Mouse (Mus musculus) liver, embryonic 12.5 days (tissue): ENCODE results near the gene Steap4. TPM values are rescaled to one million over a fixed set of nuclear protein-coding genes. Genes with fewer than 3 reads are reported as not detected.
"Not testable (repeated sequence)": the region's sequence is repeated elsewhere in the genome, so short reads cannot be mapped to it uniquely, and the experiment has no call there.

Source experiments
- ATAC-seq: fragments of 200-750 bp; cut with Nextera tagmentation; 2 replicates; pipeline ENCODE4 v1.8.0; 2017; ENCODE audit warnings: moderate number of reproducible peaks, mild to moderate bottlenecking, moderate library complexity
- H3K27ac ChIP-seq: fragments of 300-500 bp; sonication (generic); 2 replicates; pipeline ENCODE4 v1.5.1; 2016; ENCODE audit warnings: mild to moderate bottlenecking
- H3K27me3 ChIP-seq: fragments of 300-500 bp; sonication (generic); replicated peaks from 2 replicates; pipeline ENCODE4 v1.6.1; 2016; ENCODE audit warnings: mild to moderate bottlenecking, moderate library complexity
- H3K36me3 ChIP-seq: fragments of 300-500 bp; sonication (generic); 2 replicates; pipeline ENCODE4 v1.6.1; 2016; ENCODE audit warnings: mild to moderate bottlenecking, moderate library complexity
- H3K4me1 ChIP-seq: fragments of 300-500 bp; sonication (generic); 2 replicates; pipeline ENCODE4 v1.6.1; 2016
- H3K4me2 ChIP-seq: fragments of 300-500 bp; sonication (generic); 2 replicates; pipeline ENCODE4 v1.6.1; 2016; ENCODE audit warnings: mild to moderate bottlenecking, moderate library complexity
- H3K4me3 ChIP-seq: fragments of 300-500 bp; sonication (generic); 2 replicates; pipeline ENCODE4 v1.5.1; 2016; ENCODE audit warnings: mild to moderate bottlenecking, moderate library complexity
- H3K9ac ChIP-seq: fragments of 300-500 bp; sonication (generic); 2 replicates; pipeline ENCODE4 v1.6.1; 2016; ENCODE audit warnings: mild to moderate bottlenecking, moderate library complexity
- H3K9me3 ChIP-seq: fragments of 300-500 bp; sonication (generic); replicated peaks from 2 replicates; pipeline ENCODE4 v1.6.1; 2016; ENCODE audit warnings: mild to moderate bottlenecking, moderate library complexity
- WGBS: fragments of 180-500 bp; shearing (Covaris S2); methylation state at CpG from one replicate; pipeline ENCODE4 v1.1.7; 2016; ENCODE audit not compliant: insufficient replicate concordance; 5-methylcytosine and 5-hydroxymethylcytosine counted together
- polyA plus RNA-seq: library from polyadenylated mRNA; unstranded; fragments of >200 nt; fragmentation: Nextera tagmentation; extraction: Ambion mirVana; gene quantifications from 2 replicates; pipeline ENCODE4 v1.2.1, GENCODE M21; 2016

Gene Steap4
- polyA plus RNA-seq, 1 experiment from 2014 or later: 0.44 TPM

DNA sequence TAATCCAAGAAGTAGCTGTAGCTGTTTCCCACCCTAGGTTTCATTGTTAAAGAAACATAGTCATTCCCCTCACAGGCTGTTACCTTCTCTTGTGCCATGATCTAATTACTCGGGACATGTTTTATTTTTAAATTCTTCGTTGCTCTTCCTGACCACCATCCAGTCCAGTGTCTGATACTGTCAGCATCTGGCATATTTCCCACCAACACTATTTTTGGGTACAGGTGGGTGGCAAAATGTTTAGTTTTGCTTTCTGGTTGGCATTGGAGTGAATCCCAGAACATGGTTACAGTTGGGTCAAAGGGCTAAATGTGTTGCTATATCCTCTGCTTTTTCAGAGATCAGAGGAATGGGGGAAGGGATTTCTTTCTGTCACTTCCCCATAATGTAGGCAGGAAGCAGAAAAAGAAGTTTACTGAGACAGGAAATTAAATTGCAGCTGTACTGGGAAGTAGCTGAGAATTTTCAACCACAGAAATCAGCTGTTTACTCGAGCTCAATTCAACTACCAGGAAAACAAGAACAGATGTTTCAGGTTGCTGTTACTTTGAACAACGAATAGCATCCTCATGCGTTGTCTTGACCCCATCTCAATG, 4.8 kb upstream of the Steap4 start:
- Histone ChIP-seq H3K36me3 (no peaks in the 10 kb centered on the region), H3K4me2 (no peak overlapping the region), H3K27ac (no peak overlapping the region), H3K27me3 (no peaks in the 10 kb centered on the region), H3K4me1 (peaks cover 3% of the 10 kb centered on the region; the same call in 1 of the 2 replicates), H3K9ac (no peak overlapping the region), H3K9me3 (no peaks in the 10 kb centered on the region), H3K4me3 (no peak overlapping the region)
- ATAC-seq: no peak
- 38% methylated on average over 5 of the region's 5 CpGs for WGBS

DNA sequence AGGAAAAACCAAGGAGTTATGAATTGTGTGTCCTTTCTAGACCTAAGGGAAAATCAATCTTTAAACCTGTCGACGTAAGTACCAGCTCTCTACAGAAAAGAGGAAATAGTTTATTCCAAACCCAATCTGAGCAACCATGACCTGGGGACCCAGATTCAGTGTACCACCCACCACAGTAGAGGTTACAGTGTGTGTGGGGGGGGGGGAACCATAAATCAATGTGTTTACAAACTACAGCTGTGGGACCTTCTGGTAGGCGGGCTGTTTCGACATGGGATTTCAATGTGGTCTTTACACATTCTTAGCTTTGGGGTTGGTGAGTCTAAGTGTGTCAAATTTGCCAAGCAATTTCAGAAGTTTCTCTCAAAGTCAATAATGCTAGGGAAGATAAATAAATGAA, 2.2 kb upstream of the Steap4 start:
- Histone ChIP-seq H3K9me3 (no peaks in the 10 kb centered on the region), H3K4me2 (no peak overlapping the region), H3K4me1 (peaks cover 4% of the 10 kb centered on the region; the same call in 1 of the 2 replicates), H3K4me3 (no peak overlapping the region), H3K27me3 (no peaks in the 10 kb centered on the region), H3K27ac (no peak overlapping the region), H3K9ac (no peak overlapping the region), H3K36me3 (no peaks in the 10 kb centered on the region)
- no peak for ATAC-seq
- WGBS: 73% methylated on average over 4 of the region's 4 CpGs

DNA sequence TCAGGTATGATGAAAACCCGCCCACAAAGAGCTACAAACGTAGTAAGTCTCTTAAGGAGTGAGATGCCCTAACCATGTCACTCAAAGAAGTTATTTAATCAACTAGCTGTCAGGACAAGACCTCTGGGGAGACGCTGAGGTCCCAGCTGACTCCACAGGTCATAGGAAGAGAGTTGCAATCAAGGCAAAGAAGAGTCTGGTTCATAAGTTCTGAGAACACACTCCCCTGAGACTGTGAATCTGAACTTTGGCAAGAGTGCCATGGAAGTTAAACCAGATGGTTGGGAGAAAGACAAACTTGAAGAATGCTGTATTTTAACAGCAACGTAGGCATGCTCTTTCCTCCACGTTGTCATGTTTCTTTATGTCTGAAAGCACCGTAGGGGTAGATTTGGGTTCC, 971 bp upstream of the Steap4 start:
- no peaks in the 10 kb centered on the region for H3K27me3 ChIP-seq
- H3K9me3 ChIP-seq: no peaks in the 10 kb centered on the region
- no peak overlapping the region for H3K4me3 ChIP-seq
- H3K27ac ChIP-seq: no peak overlapping the region
- no peaks in the 10 kb centered on the region for H3K36me3 ChIP-seq
- no peak overlapping the region for H3K4me2 ChIP-seq
- H3K4me1 ChIP-seq: peaks cover 4% of the 10 kb centered on the region; the same call in 1 of the 2 replicates
- no peak for ATAC-seq
- no peak overlapping the region for H3K9ac ChIP-seq
- 68% methylated on average over 6 of the region's 6 CpGs for WGBS

DNA sequence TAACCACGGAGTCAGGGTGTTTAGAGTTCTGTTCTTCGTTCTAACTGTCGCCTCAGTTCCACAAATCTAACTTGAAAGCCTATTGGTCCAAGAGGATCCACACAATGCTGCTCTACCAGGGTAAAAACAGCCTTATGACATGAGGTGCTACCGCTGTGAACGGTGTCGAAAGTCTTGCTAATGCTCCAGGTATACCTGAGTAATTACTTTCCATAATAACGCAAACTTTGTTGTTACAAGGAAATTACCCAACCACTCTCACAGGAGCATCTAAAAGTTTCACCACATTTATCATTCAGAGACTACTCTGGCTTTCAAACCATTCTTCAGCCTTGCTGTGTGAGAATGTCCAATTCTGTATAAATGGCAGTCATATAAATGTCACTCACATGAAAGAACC, 856 bp downstream of the Steap4 start:
- 66% methylated on average over 7 of the region's 7 CpGs for WGBS
- no peak overlapping the region for H3K4me3 ChIP-seq
- no peak overlapping the region for H3K4me2 ChIP-seq
- no peak overlapping the region for H3K9ac ChIP-seq
- H3K4me1 ChIP-seq: peaks cover 4% of the 10 kb centered on the region; the same call in 1 of the 2 replicates
- H3K27ac ChIP-seq: no peak overlapping the region
- H3K27me3 ChIP-seq: no peaks in the 10 kb centered on the region
- no peak for ATAC-seq
- no peaks in the 10 kb centered on the region for H3K9me3 ChIP-seq
- H3K36me3 ChIP-seq: no peaks in the 10 kb centered on the region

DNA sequence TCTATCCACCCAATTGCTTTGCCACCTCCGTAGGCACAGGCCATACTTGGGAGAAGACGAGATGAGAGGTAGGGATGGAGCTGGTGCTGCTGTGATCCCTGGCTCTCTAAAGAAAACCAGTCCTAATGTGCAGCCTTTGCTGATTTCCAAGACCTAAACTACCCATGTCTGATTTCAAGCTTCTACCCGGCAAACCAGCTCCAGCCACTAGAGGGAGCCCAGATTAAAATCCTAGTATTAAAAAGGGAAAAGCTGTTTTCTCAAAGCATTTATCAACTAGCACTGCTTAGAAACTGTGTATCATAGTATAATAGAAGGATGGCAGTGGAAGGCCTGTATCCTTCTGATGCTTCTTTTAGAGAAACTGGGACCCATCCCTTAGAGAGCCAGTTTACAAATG, 5.0 kb downstream of the Steap4 start:
- Histone ChIP-seq H3K27me3 (no peaks in the 10 kb centered on the region), H3K9me3 (no peaks in the 10 kb centered on the region), H3K27ac (no peak overlapping the region), H3K4me3 (no peak overlapping the region), H3K4me1 (peaks cover 4% of the 10 kb centered on the region; the same call in 1 of the 2 replicates), H3K36me3 (no peaks in the 10 kb centered on the region), H3K4me2 (no peak overlapping the region), H3K9ac (no peak overlapping the region)
- no peak for ATAC-seq
- WGBS: 27% methylated on average over 3 of the region's 3 CpGs

GRCm38 (mm10) chr5:7968152-7968551, 7.9 kb downstream of the Steap4 start:
- H3K4me2 ChIP-seq: no peak overlapping the region
- H3K27me3 ChIP-seq: no peaks in the 10 kb centered on the region
- H3K36me3 ChIP-seq: no peaks in the 10 kb centered on the region
- no peak for ATAC-seq
- H3K9me3 ChIP-seq: no peaks in the 10 kb centered on the region
- H3K27ac ChIP-seq: no peak overlapping the region
- H3K4me1 ChIP-seq: no peaks in the 10 kb centered on the region
- 65% methylated on average over 5 of the region's 5 CpGs for WGBS
- H3K4me3 ChIP-seq: no peak overlapping the region
- H3K9ac ChIP-seq: no peak overlapping the region

- no peaks in the 10 kb centered on the region for H3K4me1 ChIP-seq
- WGBS: 74% methylated on average over 2 of the region's 2 CpGs
- no peaks in the 10 kb centered on the region for H3K9me3 ChIP-seq
- H3K27me3 ChIP-seq: no peaks in the 10 kb centered on the region
- H3K36me3 ChIP-seq: no peaks in the 10 kb centered on the region
- no peak overlapping the region for H3K4me3 ChIP-seq
- no peak overlapping the region for H3K27ac ChIP-seq
- ATAC-seq: no peak
- H3K4me2 ChIP-seq: no peak overlapping the region
- no peak overlapping the region for H3K9ac ChIP-seq
These were observed 12.0 kb downstream of the Steap4 start for GRCm38 (mm10) chr5:7972266-7972665.

GRCm38 (mm10) chr5:7974522-7975197, 14.4 kb downstream of the Steap4 start:
- Histone ChIP-seq H3K9ac (no peak overlapping the region), H3K4me3 (no peak overlapping the region), H3K27ac (no peak overlapping the region), H3K36me3 (no peaks in the 10 kb centered on the region), H3K4me1 (no peaks in the 10 kb centered on the region), H3K9me3 (no peaks in the 10 kb centered on the region), H3K4me2 (no peak overlapping the region), H3K27me3 (no peaks in the 10 kb centered on the region)
- ATAC-seq: no peak
- 69% methylated on average over 11 of the region's 11 CpGs for WGBS

DNA sequence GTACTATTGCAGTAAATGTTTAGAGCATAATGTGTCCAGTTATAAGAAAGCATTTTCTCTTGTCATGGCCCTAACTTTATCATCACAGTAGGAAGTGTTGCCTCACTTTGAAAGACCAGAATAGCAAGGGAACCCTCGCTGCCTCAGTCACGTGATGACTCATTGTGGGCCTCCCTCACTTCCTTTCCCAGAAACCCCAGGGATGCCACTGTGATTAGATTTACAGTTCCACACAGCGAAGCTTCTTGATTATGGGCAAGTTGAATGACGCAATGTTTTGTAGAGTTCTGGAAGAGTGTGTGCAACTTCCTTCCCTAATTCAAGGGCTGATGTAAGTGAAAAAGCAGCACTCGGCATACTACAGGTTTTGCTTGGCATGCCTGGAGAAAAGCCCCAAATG, 20.3 kb downstream of the Steap4 start:
- Histone ChIP-seq H3K9ac (no peak overlapping the region), H3K36me3 (no peaks in the 10 kb centered on the region), H3K4me1 (no peaks in the 10 kb centered on the region), H3K27me3 (no peaks in the 10 kb centered on the region), H3K4me3 (no peak overlapping the region), H3K4me2 (no peak overlapping the region), H3K9me3 (no peaks in the 10 kb centered on the region), H3K27ac (no peak overlapping the region)
- ATAC-seq: 0 out of 2 replicates have a peak, but pooled peaks have one; percentile 44
- 19% methylated on average over 5 of the region's 5 CpGs for WGBS

DNA sequence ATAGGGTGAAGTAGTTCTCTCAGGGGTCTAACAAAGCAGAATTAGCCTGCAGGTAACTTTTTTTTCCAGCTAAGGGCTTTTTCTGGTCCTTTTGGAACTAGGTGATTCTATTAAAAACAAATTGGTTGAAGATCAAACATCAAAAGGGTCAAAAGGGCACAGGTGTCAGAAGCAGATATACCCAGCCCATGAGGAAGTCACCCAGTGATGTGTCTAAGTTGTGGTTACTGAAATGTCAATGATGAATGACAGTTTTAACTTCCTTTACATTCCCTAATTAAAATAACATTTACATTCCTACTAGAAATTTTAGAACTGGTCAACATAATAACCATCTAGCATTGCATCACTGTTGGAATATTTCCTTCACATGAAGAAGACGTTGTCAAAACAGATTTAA, 27.7 kb downstream of the Steap4 start:
- ATAC-seq: no peak
- Histone ChIP-seq H3K9ac (no peak overlapping the region), H3K4me1 (no peaks in the 10 kb centered on the region), H3K36me3 (no peaks in the 10 kb centered on the region), H3K27me3 (no peaks in the 10 kb centered on the region), H3K4me3 (no peak overlapping the region), H3K27ac (no peak overlapping the region), H3K9me3 (no peaks in the 10 kb centered on the region), H3K4me2 (no peak overlapping the region)
- 54% methylated on average over 1 of the region's 1 CpGs for WGBS

DNA sequence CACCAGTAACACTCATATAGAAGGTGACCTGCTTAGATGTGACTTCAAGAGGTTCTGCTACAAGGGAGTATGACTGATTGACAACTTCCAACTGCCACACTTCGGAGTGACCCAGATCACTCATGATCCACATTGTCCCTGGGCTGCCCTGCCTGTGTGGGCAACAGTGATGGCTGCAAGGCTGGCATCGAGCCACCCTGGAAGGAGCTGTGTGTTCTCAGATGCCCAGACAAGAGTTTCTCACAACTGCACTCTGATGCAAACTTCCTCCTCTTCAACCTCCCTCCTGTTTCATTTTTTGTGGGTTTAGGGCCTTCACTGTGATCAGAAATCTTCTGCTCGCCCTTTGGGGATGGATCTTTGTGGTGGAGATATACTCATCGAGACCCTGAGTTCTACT, 28.2 kb downstream of the Steap4 start:
- Histone ChIP-seq H3K27me3 (no peaks in the 10 kb centered on the region), H3K9ac (no peak overlapping the region), H3K4me3 (no peak overlapping the region), H3K9me3 (no peaks in the 10 kb centered on the region), H3K36me3 (no peaks in the 10 kb centered on the region), H3K27ac (no peak overlapping the region), H3K4me2 (no peak overlapping the region), H3K4me1 (no peaks in the 10 kb centered on the region)
- ATAC-seq: no peak
- WGBS: 27% methylated on average over 4 of the region's 4 CpGs

- not testable (repeated sequence) for H3K27ac ChIP-seq, H3K4me2 ChIP-seq, H3K9ac ChIP-seq, H3K4me1 ChIP-seq, H3K4me3 ChIP-seq, H3K36me3 ChIP-seq, ATAC-seq, H3K27me3 ChIP-seq, H3K9me3 ChIP-seq
- WGBS: 70% methylated on average over 2 of the region's 2 CpGs
These were observed 31.4 kb downstream of the Steap4 start for GRCm38 (mm10) chr5:7991631-7992030.

- ATAC-seq: no peak
- H3K36me3 ChIP-seq: no peaks in the 10 kb centered on the region
- no peak overlapping the region for H3K4me3 ChIP-seq
- no peak overlapping the region for H3K27ac ChIP-seq
- H3K9me3 ChIP-seq: no peaks in the 10 kb centered on the region
- no peak overlapping the region for H3K9ac ChIP-seq
- H3K4me2 ChIP-seq: no peak overlapping the region
- H3K27me3 ChIP-seq: no peaks in the 10 kb centered on the region
- WGBS: 32% methylated on average over 5 of the region's 5 CpGs
- no peaks in the 10 kb centered on the region for H3K4me1 ChIP-seq
These were observed 33.5 kb downstream of the Steap4 start for GRCm38 (mm10) chr5:7993766-7994165.
